13 mouse cellular contexts compared by ENCODE assay signal in genomic region chr17:11705005-11705404, GRCm38 (mm10).
"Had no signal": no experiment of that assay in that cellular context is flagged by ENCODE, and none has a peak within 500 bp of the region (broad histone marks: within the 10 kb centered on the region; RNA-seq: fewer than 3 reads in every experiment).

No protein-coding gene starts in this region.

- ATAC-seq: hindbrain, postnatal 0 days; intestine, embryonic 16.5 days had no signal

- DNase-seq: gastrocnemius, postnatal 14 days; gastrocnemius, postnatal 36 days; heart, adult 18-20 months; heart, postnatal 10 days; kidney, adult 11 months; kidney, adult 8-10 months; kidney, postnatal 10 days; kidney, postnatal 25 days; kidney, postnatal 4 days; liver; liver, embryonic 13.5 days had no signal
